Mouse (Mus musculus): ENCODE data around the gene Gpn3. TPM values are rescaled to one million over a fixed set of nuclear protein-coding genes. Genes with fewer than 3 reads are reported as not detected.

The Gpn3 gene
- 48.4 and 67.2 TPM in 2 replicates for polyA plus RNA-seq (2015; fragmentation: Nextera tagmentation; extraction: Ambion mirVana)

GRCm38 (mm10) chr5:122371591-122372191 is at the start of gene Gpn3:
TSS of gene Gpn3 (plus strand) at chr5:122371876.

GRCm38 (mm10) chr5:122353807-122354491 is 17.7 kb upstream of the Gpn3 start, which contains the start of the genes Rad9b and Vps29:
TSS of gene Rad9b (minus strand) at chr5:122354233.
TSS of gene Vps29 (plus strand) at chr5:122354369.

GRCm38 (mm10) chr5:122372192-122372769 is 605 bp downstream of the Gpn3 start, which contains the start of gene Fam216a:
TSS of gene Fam216a (minus strand) at chr5:122372364.

GRCm38 (mm10) chr5:122391786-122392180 is 20.1 kb downstream of the Gpn3 start, which contains the start of gene Arpc3:
TSS of gene Arpc3 (plus strand) at chr5:122391878.

GRCm38 (mm10) chr5:122421271-122422068 is 49.8 kb downstream of the Gpn3 start, which contains the start of gene Anapc7:
TSS of gene Anapc7 (plus strand) at chr5:122421693.

Other genes starting within 250 kb of the Gpn3 start
- 0.22 TPM in 1 of 2 replicates, not detected in the other for gene Ccdc63, start 231.1 kb upstream of the Gpn3 start, polyA plus RNA-seq (2015; fragmentation: Nextera tagmentation; extraction: Ambion mirVana)
- gene Ppp1cc, start 213.6 kb upstream of the Gpn3 start, polyA plus RNA-seq (2015; fragmentation: Nextera tagmentation; extraction: Ambion mirVana): 160 and 183 TPM in 2 replicates
- gene Hvcn1, start 165.1 kb upstream of the Gpn3 start, polyA plus RNA-seq (2015; fragmentation: Nextera tagmentation; extraction: Ambion mirVana): 5.2 and 6.4 TPM in 2 replicates
- 4.9 and 8.2 TPM in 2 replicates for gene Tctn1, start 107.4 kb upstream of the Gpn3 start, polyA plus RNA-seq (2015; fragmentation: Nextera tagmentation; extraction: Ambion mirVana)
- gene Pptc7, start 87.5 kb upstream of the Gpn3 start, polyA plus RNA-seq (2015; fragmentation: Nextera tagmentation; extraction: Ambion mirVana): 9.0 and 16.0 TPM in 2 replicates
- 5.0 and 7.9 TPM in 2 replicates for gene Rad9b, start 17.6 kb upstream of the Gpn3 start, polyA plus RNA-seq (2015; fragmentation: Nextera tagmentation; extraction: Ambion mirVana)
- gene Vps29, start 17.5 kb upstream of the Gpn3 start, polyA plus RNA-seq (2015; fragmentation: Nextera tagmentation; extraction: Ambion mirVana): 308 and 434 TPM in 2 replicates
- 71.8 and 76.0 TPM in 2 replicates for gene Fam216a, start 488 bp downstream of the Gpn3 start, polyA plus RNA-seq (2015; fragmentation: Nextera tagmentation; extraction: Ambion mirVana)
- gene Arpc3, start 20.0 kb downstream of the Gpn3 start, polyA plus RNA-seq (2015; fragmentation: Nextera tagmentation; extraction: Ambion mirVana): 144 and 145 TPM in 2 replicates
- 24.6 and 32.2 TPM in 2 replicates for gene Anapc7, start 49.8 kb downstream of the Gpn3 start, polyA plus RNA-seq (2015; fragmentation: Nextera tagmentation; extraction: Ambion mirVana)
- 21.8 and 25.3 TPM in 2 replicates for gene Atp2a2, start 130.3 kb downstream of the Gpn3 start, polyA plus RNA-seq (2015; fragmentation: Nextera tagmentation; extraction: Ambion mirVana)
- gene Ift81, start 242.6 kb downstream of the Gpn3 start, polyA plus RNA-seq (2015; fragmentation: Nextera tagmentation; extraction: Ambion mirVana): 27.9 and 29.2 TPM in 2 replicates